Mouse (Mus musculus): ENCODE data around the gene Olfr1424. TPM values are rescaled to one million over a fixed set of nuclear protein-coding genes. Genes with fewer than 3 reads are reported as not detected.
"Not testable (repeated sequence)": the region's sequence is repeated elsewhere in the genome, so short reads cannot be mapped to it uniquely, and the experiment has no call there.

Olfr1424 gene
- not detected in 2 replicates for polyA plus RNA-seq (2015; fragmentation: Nextera tagmentation; extraction: Ambion mirVana)

GRCm38 (mm10) chr19:12062582-12062981, at the start of gene Olfr1424:
Olfr1424 (minus strand) TSS chr19:12062682.
- not testable (repeated sequence) for H3K9ac ChIP-seq; H3K9me3 ChIP-seq; H3K4me3 ChIP-seq; H3K27me3 ChIP-seq (replicated peaks); H3K4me1 ChIP-seq; H3K36me3 ChIP-seq; H3K4me2 ChIP-seq; ATAC-seq (ENCODE audit: extremely low read depth, insufficient number of reproducible peaks, low FRiP score, low TSS enrichment); H3K27ac ChIP-seq (replicated peaks)
- WGBS: 88% methylated on average over 1 of the region's 1 CpGs

- Histone ChIP-seq H3K36me3 (no peaks in the 10 kb centered on the region), H3K4me2 (no peak overlapping the region)
Measured at GRCm38 (mm10) chr19:12104541-12104940, 42.1 kb upstream of the Olfr1424 start.

GRCm38 (mm10) chr19:12103234-12103633, 40.8 kb upstream of the Olfr1424 start, which contains the start of gene Olfr1427:
Olfr1427 (minus strand) TSS chr19:12103334.
- no peak within 1 kb of the TSS for H3K27ac ChIP-seq (replicated peaks)
- ATAC-seq (ENCODE audit: extremely low read depth, insufficient number of reproducible peaks, low FRiP score, low TSS enrichment): no peak
- H3K27me3 ChIP-seq (replicated peaks): no peaks in the 10 kb centered on the region
- H3K4me1 ChIP-seq: no peaks in the 10 kb centered on the region
- H3K9ac ChIP-seq: no peak within 1 kb of the TSS
- H3K4me2 ChIP-seq: no peak within 1 kb of the TSS
- WGBS: 92% methylated on average over 2 of the region's 2 CpGs
- no peaks in the 10 kb centered on the region for H3K9me3 ChIP-seq
- no peak within 1 kb of the TSS for H3K4me3 ChIP-seq
- no peaks in the 10 kb centered on the region for H3K36me3 ChIP-seq

More at GRCm38 (mm10) chr19:12104541-12104940, 42.1 kb upstream of the Olfr1424 start:
- H3K9ac ChIP-seq: no peak overlapping the region
- no peak for ATAC-seq (ENCODE audit: extremely low read depth, insufficient number of reproducible peaks, low FRiP score, low TSS enrichment)
- H3K4me1 ChIP-seq: no peaks in the 10 kb centered on the region
- no peak overlapping the region for H3K4me3 ChIP-seq
- no peaks in the 10 kb centered on the region for H3K9me3 ChIP-seq
- no peaks in the 10 kb centered on the region for H3K27me3 ChIP-seq (replicated peaks)
- WGBS: 39% methylated on average over 1 of the region's 1 CpGs
- no peak overlapping the region for H3K27ac ChIP-seq (replicated peaks)

- no peak for ATAC-seq (ENCODE audit: extremely low read depth, insufficient number of reproducible peaks, low FRiP score, low TSS enrichment)
- Histone ChIP-seq H3K4me2 (no peak within 1 kb of the TSS), H3K9ac (no peak within 1 kb of the TSS), H3K36me3 (no peaks in the 10 kb centered on the region), H3K27me3 (replicated peaks) (no peaks in the 10 kb centered on the region), H3K27ac (replicated peaks) (no peak within 1 kb of the TSS), H3K4me1 (no peaks in the 10 kb centered on the region), H3K4me3 (no peak within 1 kb of the TSS), H3K9me3 (no peaks in the 10 kb centered on the region)
- WGBS: 68% methylated on average over 1 of the region's 1 CpGs
Measured at GRCm38 (mm10) chr19:12091913-12092312, 29.4 kb upstream of the Olfr1424 start, which contains the start of gene Olfr1426. Olfr1426 (minus strand) TSS chr19:12092013.

GRCm38 (mm10) chr19:12077631-12078030, 15.1 kb upstream of the Olfr1424 start, which contains the start of gene Olfr1425:
Olfr1425 (minus strand) TSS chr19:12077731.
- H3K4me1 ChIP-seq; H3K27ac ChIP-seq (replicated peaks); ATAC-seq (ENCODE audit: extremely low read depth, insufficient number of reproducible peaks, low FRiP score, low TSS enrichment); H3K4me3 ChIP-seq; H3K9ac ChIP-seq; H3K27me3 ChIP-seq (replicated peaks); H3K4me2 ChIP-seq; H3K9me3 ChIP-seq; H3K36me3 ChIP-seq: not testable (repeated sequence)
- 73% methylated on average over 4 of the region's 4 CpGs for WGBS

GRCm38 (mm10) chr19:12069546-12069945, 7.1 kb upstream of the Olfr1424 start:
- H3K4me1 ChIP-seq; ATAC-seq (ENCODE audit: extremely low read depth, insufficient number of reproducible peaks, low FRiP score, low TSS enrichment); H3K9ac ChIP-seq; H3K36me3 ChIP-seq; H3K4me3 ChIP-seq; H3K27me3 ChIP-seq (replicated peaks); H3K27ac ChIP-seq (replicated peaks); H3K9me3 ChIP-seq; H3K4me2 ChIP-seq: not testable (repeated sequence)
- WGBS: 68% methylated on average over 1 of the region's 1 CpGs

GRCm38 (mm10) chr19:12067806-12068205, 5.3 kb upstream of the Olfr1424 start:
- H3K4me3 ChIP-seq; H3K36me3 ChIP-seq; H3K27ac ChIP-seq (replicated peaks); H3K4me1 ChIP-seq; H3K9ac ChIP-seq; ATAC-seq (ENCODE audit: extremely low read depth, insufficient number of reproducible peaks, low FRiP score, low TSS enrichment); H3K4me2 ChIP-seq; H3K9me3 ChIP-seq; H3K27me3 ChIP-seq (replicated peaks): not testable (repeated sequence)
- 20% methylated on average over 1 of the region's 1 CpGs for WGBS

GRCm38 (mm10) chr19:12043163-12043562, 19.3 kb downstream of the Olfr1424 start:
- H3K27ac ChIP-seq (replicated peaks): no peak overlapping the region
- no peaks in the 10 kb centered on the region for H3K4me1 ChIP-seq
- H3K9ac ChIP-seq: no peak overlapping the region
- WGBS: 70% methylated on average over 5 of the region's 5 CpGs
- H3K4me3 ChIP-seq: no peak overlapping the region
- ATAC-seq (ENCODE audit: extremely low read depth, insufficient number of reproducible peaks, low FRiP score, low TSS enrichment): no peak
- no peaks in the 10 kb centered on the region for H3K27me3 ChIP-seq (replicated peaks)
- no peaks in the 10 kb centered on the region for H3K9me3 ChIP-seq
- no peak overlapping the region for H3K4me2 ChIP-seq
- no peaks in the 10 kb centered on the region for H3K36me3 ChIP-seq

GRCm38 (mm10) chr19:12041217-12041616, 21.3 kb downstream of the Olfr1424 start, which contains the start of gene Olfr1423:
Olfr1423 (minus strand) TSS chr19:12041317.
- Histone ChIP-seq H3K9me3 (no peaks in the 10 kb centered on the region), H3K27me3 (replicated peaks) (no peaks in the 10 kb centered on the region), H3K4me3 (no peak within 1 kb of the TSS), H3K27ac (replicated peaks) (no peak within 1 kb of the TSS), H3K4me1 (no peaks in the 10 kb centered on the region), H3K36me3 (no peaks in the 10 kb centered on the region), H3K4me2 (no peak within 1 kb of the TSS), H3K9ac (no peak within 1 kb of the TSS)
- 41% methylated on average over 2 of the region's 2 CpGs for whole genome bisulfite sequencing
- ATAC-seq (ENCODE audit: extremely low read depth, insufficient number of reproducible peaks, low FRiP score, low TSS enrichment): no peak

GRCm38 (mm10) chr19:12037727-12038126, 24.8 kb downstream of the Olfr1424 start:
- no peaks in the 10 kb centered on the region for H3K9me3 ChIP-seq
- no peaks in the 10 kb centered on the region for H3K36me3 ChIP-seq
- H3K4me3 ChIP-seq: no peak overlapping the region
- ATAC-seq (ENCODE audit: extremely low read depth, insufficient number of reproducible peaks, low FRiP score, low TSS enrichment): no peak
- no peaks in the 10 kb centered on the region for H3K27me3 ChIP-seq (replicated peaks)
- no peak overlapping the region for H3K4me2 ChIP-seq
- H3K27ac ChIP-seq (replicated peaks): no peak overlapping the region
- H3K4me1 ChIP-seq: no peaks in the 10 kb centered on the region
- H3K9ac ChIP-seq: no peak overlapping the region

- WGBS: 30% methylated on average over 2 of the region's 2 CpGs
- H3K9ac ChIP-seq: no peak overlapping the region
- ATAC-seq (ENCODE audit: extremely low read depth, insufficient number of reproducible peaks, low FRiP score, low TSS enrichment): no peak
Measured at GRCm38 (mm10) chr19:12026606-12027005, 35.9 kb downstream of the Olfr1424 start.

GRCm38 (mm10) chr19:12025333-12025732, 37.1 kb downstream of the Olfr1424 start:
- no peak overlapping the region for H3K9ac ChIP-seq
- no peak for ATAC-seq (ENCODE audit: extremely low read depth, insufficient number of reproducible peaks, low FRiP score, low TSS enrichment)
- H3K36me3 ChIP-seq: no peaks in the 10 kb centered on the region
- no peaks in the 10 kb centered on the region for H3K4me1 ChIP-seq
- no peaks in the 10 kb centered on the region for H3K9me3 ChIP-seq
- no peak overlapping the region for H3K4me3 ChIP-seq
- no peak overlapping the region for H3K4me2 ChIP-seq
- WGBS: 66% methylated on average over 3 of the region's 3 CpGs
- no peak overlapping the region for H3K27ac ChIP-seq (replicated peaks)
- no peaks in the 10 kb centered on the region for H3K27me3 ChIP-seq (replicated peaks)

More at GRCm38 (mm10) chr19:12026606-12027005, 35.9 kb downstream of the Olfr1424 start:
- no peaks in the 10 kb centered on the region for H3K36me3 ChIP-seq
- H3K9me3 ChIP-seq: no peaks in the 10 kb centered on the region
- H3K4me1 ChIP-seq: no peaks in the 10 kb centered on the region
- H3K4me3 ChIP-seq: no peak overlapping the region
- H3K27ac ChIP-seq (replicated peaks): no peak overlapping the region
- no peaks in the 10 kb centered on the region for H3K27me3 ChIP-seq (replicated peaks)
- no peak overlapping the region for H3K4me2 ChIP-seq
